Mouse (Mus musculus): ENCODE measurements around the gene Gpr75. TPM values are rescaled to one million over a fixed set of nuclear protein-coding genes. Genes with fewer than 3 reads are reported as not detected.
A peak's percentile ranks its signal among the peaks of the same experiment; 100 is the strongest.

The Gpr75 gene
- total and polyA plus RNA-seq, 3 experiments: not detected

DNA sequence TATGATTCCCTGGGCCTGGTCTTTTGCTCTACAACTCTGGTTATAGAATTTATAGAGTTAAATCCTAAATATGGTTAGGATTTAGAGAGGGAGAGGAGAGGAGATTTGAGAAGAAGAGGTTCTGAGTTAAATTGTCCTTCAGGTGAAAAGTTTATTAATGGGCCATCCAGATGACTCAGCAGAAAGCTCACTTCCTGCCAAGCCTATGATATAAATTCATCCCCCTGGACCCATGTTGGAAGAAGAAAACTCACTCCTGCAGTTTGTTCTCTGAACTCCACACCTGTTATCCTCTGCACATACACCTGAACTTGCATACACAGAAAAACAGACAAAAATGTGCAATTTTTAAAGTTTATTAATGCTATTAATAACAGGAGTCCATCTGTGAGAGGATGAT lies 14.2 kb downstream of the Gpr75 start:
- Histone ChIP-seq H3K4me3 (ENCODE audit: low read depth, low read length) (no peak overlapping the region), H3K9me3 (replicated peaks) (no peaks in the 10 kb centered on the region), H3K4me1 (ENCODE audit: insufficient read depth, low read depth, low read length) (no peaks in the 10 kb centered on the region), H3K36me3 (replicated peaks) (no peaks in the 10 kb centered on the region), H3K27me3 (ENCODE audit: insufficient read depth, low read length) (no peaks in the 10 kb centered on the region)
- ATAC-seq (ENCODE audit: extremely low read depth, insufficient number of reproducible peaks, low FRiP score, poor library complexity, severe bottlenecking) (no peak), DNase-seq (ENCODE audit: low spot score) (no peak)
- TF ChIP-seq CTCF (IDR thresholded peaks at IDR 0.05; ENCODE audit: low read depth, low read length): no peak
- TF ChIP-seq GATA2 (IDR thresholded peaks at IDR 0.05; ENCODE audit: borderline replicate concordance, low read depth, low read length): no peak
- TF ChIP-seq POLR2AphosphoS5 (IDR thresholded peaks at IDR 0.05; ENCODE audit: insufficient replicate concordance, low read depth, low read length): no peak
- TF ChIP-seq TAL1 (conservative IDR thresholded peaks at IDR 0.05; ENCODE audit: low read depth, low read length): no peak
- TF ChIP-seq GATA1 (IDR thresholded peaks at IDR 0.05; ENCODE audit: borderline replicate concordance, low read length): no peak

DNA sequence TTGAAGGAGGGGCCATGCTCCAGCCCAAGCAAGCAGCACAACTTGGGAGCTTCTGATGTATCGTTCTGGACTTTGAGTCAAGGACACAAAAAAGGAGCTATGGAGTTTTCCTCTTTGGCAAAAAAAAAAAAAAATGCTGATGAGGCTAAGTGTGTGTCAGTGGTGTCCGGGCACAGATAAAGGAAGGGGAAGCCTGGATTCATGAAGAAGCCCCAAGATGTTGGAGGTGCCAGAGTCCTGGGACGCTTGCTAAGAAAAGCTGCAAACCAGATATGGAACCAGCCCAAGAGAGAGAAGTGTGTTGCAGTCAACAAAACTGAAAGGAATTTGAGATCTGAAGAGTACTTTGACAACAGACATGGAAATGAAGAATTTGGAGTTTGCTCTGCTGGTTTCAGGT lies 27.2 kb downstream of the Gpr75 start:
- ATAC-seq (ENCODE audit: extremely low read depth, insufficient number of reproducible peaks, low FRiP score, poor library complexity, severe bottlenecking): no peak
- H3K27me3 ChIP-seq (ENCODE audit: insufficient read depth, low read length): no peaks in the 10 kb centered on the region
- H3K9me3 ChIP-seq (replicated peaks): no peaks in the 10 kb centered on the region
- H3K4me1 ChIP-seq (ENCODE audit: insufficient read depth, low read depth, low read length): no peaks in the 10 kb centered on the region
- TF ChIP-seq GATA1 (IDR thresholded peaks at IDR 0.05; ENCODE audit: borderline replicate concordance, low read length) (no peak), GATA2 (IDR thresholded peaks at IDR 0.05; ENCODE audit: borderline replicate concordance, low read depth, low read length) (no peak), CTCF (IDR thresholded peaks at IDR 0.05; ENCODE audit: low read depth, low read length) (no peak), POLR2AphosphoS5 (IDR thresholded peaks at IDR 0.05; ENCODE audit: insufficient replicate concordance, low read depth, low read length) (no peak), TAL1 (conservative IDR thresholded peaks at IDR 0.05; ENCODE audit: low read depth, low read length) (no peak)
- H3K4me3 ChIP-seq (ENCODE audit: low read depth, low read length): no peak overlapping the region
- H3K36me3 ChIP-seq (replicated peaks): no peaks in the 10 kb centered on the region
- no peak for DNase-seq (ENCODE audit: low spot score)

DNA sequence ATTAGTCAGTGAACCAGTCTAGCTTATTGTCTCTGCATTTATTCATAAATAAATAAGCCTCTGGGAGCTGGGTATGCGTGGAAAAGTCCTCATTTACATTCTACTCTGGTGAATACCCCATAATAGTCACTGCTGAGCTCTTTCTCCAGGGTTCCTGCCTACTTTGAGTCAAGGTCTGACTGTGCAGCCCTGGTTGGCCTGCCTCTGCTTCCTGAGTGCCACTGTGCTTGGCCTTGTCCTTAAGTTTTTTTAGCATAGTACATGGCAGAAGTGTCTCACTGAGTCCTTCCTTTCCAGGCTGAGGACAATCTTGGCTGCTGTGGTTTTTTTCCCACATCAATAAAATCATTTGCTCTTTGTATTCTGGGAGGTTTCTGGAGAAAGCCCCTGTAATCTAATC lies 35.5 kb downstream of the Gpr75 start:
- no peak overlapping the region for H3K4me3 ChIP-seq (ENCODE audit: low read depth, low read length)
- peaks cover 15% of the 10 kb centered on the region for H3K36me3 ChIP-seq (replicated peaks)
- no peaks in the 10 kb centered on the region for H3K9me3 ChIP-seq (replicated peaks)
- TF ChIP-seq TAL1 (conservative IDR thresholded peaks at IDR 0.05; ENCODE audit: low read depth, low read length) (no peak), CTCF (IDR thresholded peaks at IDR 0.05; ENCODE audit: low read depth, low read length) (no peak), GATA2 (IDR thresholded peaks at IDR 0.05; ENCODE audit: borderline replicate concordance, low read depth, low read length) (no peak), GATA1 (IDR thresholded peaks at IDR 0.05; ENCODE audit: borderline replicate concordance, low read length) (no peak), POLR2AphosphoS5 (IDR thresholded peaks at IDR 0.05; ENCODE audit: insufficient replicate concordance, low read depth, low read length) (no peak)
- H3K4me1 ChIP-seq (ENCODE audit: insufficient read depth, low read depth, low read length): no peaks in the 10 kb centered on the region
- H3K27me3 ChIP-seq (ENCODE audit: insufficient read depth, low read length): no peaks in the 10 kb centered on the region
- ATAC-seq (ENCODE audit: extremely low read depth, insufficient number of reproducible peaks, low FRiP score, poor library complexity, severe bottlenecking): no peak
- DNase-seq (ENCODE audit: low spot score): no peak

DNA sequence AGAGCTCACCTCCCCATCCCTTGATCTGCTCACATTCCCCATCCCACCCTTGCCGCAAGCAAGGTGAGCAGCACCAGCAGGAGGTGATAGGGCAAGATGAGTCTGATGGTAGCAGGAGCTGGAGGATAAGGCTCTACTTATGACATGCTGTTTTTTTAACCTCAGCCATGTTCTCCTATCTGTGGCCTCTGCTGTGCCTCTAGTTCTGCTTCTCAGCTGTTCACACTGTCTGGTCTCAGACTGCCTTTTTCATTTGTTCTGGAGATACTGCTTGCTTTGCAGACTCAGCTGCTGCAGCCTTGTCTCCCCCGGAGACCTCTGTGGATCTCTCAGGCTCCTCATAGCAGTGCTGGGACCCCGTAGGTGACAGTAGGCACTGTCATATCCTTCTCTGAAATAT lies 38.1 kb downstream of the Gpr75 start:
- Histone ChIP-seq H3K4me3 (ENCODE audit: low read depth, low read length) (no peak overlapping the region), H3K36me3 (replicated peaks) (peaks cover 32% of the 10 kb centered on the region), H3K9me3 (replicated peaks) (no peaks in the 10 kb centered on the region), H3K27me3 (ENCODE audit: insufficient read depth, low read length) (no peaks in the 10 kb centered on the region), H3K4me1 (ENCODE audit: insufficient read depth, low read depth, low read length) (peaks cover 3% of the 10 kb centered on the region; the same call in 1 of the 2 replicates)
- ATAC-seq (ENCODE audit: extremely low read depth, insufficient number of reproducible peaks, low FRiP score, poor library complexity, severe bottlenecking) (no peak), DNase-seq (ENCODE audit: low spot score) (no peak)
- no peak for TF ChIP-seq GATA1 (IDR thresholded peaks at IDR 0.05; ENCODE audit: borderline replicate concordance, low read length)
- TF ChIP-seq GATA2 (IDR thresholded peaks at IDR 0.05; ENCODE audit: borderline replicate concordance, low read depth, low read length): no peak
- no peak for TF ChIP-seq TAL1 (conservative IDR thresholded peaks at IDR 0.05; ENCODE audit: low read depth, low read length)
- no peak for TF ChIP-seq POLR2AphosphoS5 (IDR thresholded peaks at IDR 0.05; ENCODE audit: insufficient replicate concordance, low read depth, low read length)
- TF ChIP-seq CTCF (IDR thresholded peaks at IDR 0.05; ENCODE audit: low read depth, low read length): no peak

DNA sequence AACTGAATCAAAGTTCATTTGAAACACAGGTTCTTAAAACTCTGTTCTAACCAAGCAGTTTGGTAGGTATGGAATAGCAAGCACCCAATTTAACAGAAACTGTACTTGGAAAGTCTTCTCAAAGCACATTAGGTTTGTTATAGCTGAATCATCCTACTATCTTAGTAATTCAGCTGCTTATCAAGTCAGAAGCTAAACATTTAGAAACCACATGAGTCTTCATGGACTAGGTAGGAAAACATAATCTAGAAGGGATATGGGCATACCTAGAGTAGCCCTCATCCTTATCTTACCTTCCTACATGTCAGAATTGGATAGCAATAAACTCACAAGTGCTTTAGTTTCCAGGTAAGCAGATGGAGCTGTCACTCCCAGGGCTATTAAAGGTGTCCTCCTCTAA lies 42.9 kb downstream of the Gpr75 start:
- ATAC-seq (ENCODE audit: extremely low read depth, insufficient number of reproducible peaks, low FRiP score, poor library complexity, severe bottlenecking): peak; percentile 22; the same call in 1 of the 2 replicates
- H3K4me3 ChIP-seq (ENCODE audit: low read depth, low read length): no peak overlapping the region

DNA sequence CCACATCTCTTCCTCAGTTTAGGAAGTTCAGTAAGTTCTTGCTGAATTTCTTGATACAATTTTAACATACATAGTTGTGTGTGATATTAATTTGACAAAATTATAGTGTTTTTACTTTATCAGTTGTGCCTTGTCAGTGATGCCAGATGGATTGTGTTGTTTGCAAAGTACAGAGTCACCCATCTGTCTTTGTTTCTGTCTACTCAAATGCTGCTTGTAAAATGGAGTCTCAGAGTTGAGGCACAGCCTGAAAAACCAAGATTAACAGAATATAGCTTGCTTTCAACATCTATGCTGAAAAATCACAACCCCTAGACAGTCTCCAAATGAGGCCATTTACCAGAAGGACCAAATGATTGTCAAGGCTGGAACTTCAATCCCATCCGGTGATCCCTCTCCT lies 43.3 kb downstream of the Gpr75 start:
- Histone ChIP-seq H3K36me3 (replicated peaks) (peaks cover 45% of the 10 kb centered on the region), H3K9me3 (replicated peaks) (no peaks in the 10 kb centered on the region), H3K4me3 (ENCODE audit: low read depth, low read length) (no peak overlapping the region), H3K27me3 (ENCODE audit: insufficient read depth, low read length) (no peaks in the 10 kb centered on the region), H3K4me1 (ENCODE audit: insufficient read depth, low read depth, low read length) (peaks cover 4% of the 10 kb centered on the region; the same call in 1 of the 2 replicates)
- DNase-seq (ENCODE audit: low spot score) (no peak), ATAC-seq (ENCODE audit: extremely low read depth, insufficient number of reproducible peaks, low FRiP score, poor library complexity, severe bottlenecking) (no peak)
- TF ChIP-seq POLR2AphosphoS5 (IDR thresholded peaks at IDR 0.05; ENCODE audit: insufficient replicate concordance, low read depth, low read length) (no peak), GATA2 (IDR thresholded peaks at IDR 0.05; ENCODE audit: borderline replicate concordance, low read depth, low read length) (no peak), CTCF (IDR thresholded peaks at IDR 0.05; ENCODE audit: low read depth, low read length) (no peak), GATA1 (IDR thresholded peaks at IDR 0.05; ENCODE audit: borderline replicate concordance, low read length) (no peak), TAL1 (conservative IDR thresholded peaks at IDR 0.05; ENCODE audit: low read depth, low read length) (no peak)

More for the DNA sequence above, 42.9 kb downstream of the Gpr75 start:
- Histone ChIP-seq H3K4me1 (ENCODE audit: insufficient read depth, low read depth, low read length) (peaks cover 4% of the 10 kb centered on the region; the same call in 1 of the 2 replicates), H3K27me3 (ENCODE audit: insufficient read depth, low read length) (no peaks in the 10 kb centered on the region), H3K36me3 (replicated peaks) (peaks cover 48% of the 10 kb centered on the region), H3K9me3 (replicated peaks) (no peaks in the 10 kb centered on the region)
- no peak for DNase-seq (ENCODE audit: low spot score)
- TF ChIP-seq CTCF (IDR thresholded peaks at IDR 0.05; ENCODE audit: low read depth, low read length): no peak
- TF ChIP-seq GATA2 (IDR thresholded peaks at IDR 0.05; ENCODE audit: borderline replicate concordance, low read depth, low read length): no peak
- TF ChIP-seq POLR2AphosphoS5 (IDR thresholded peaks at IDR 0.05; ENCODE audit: insufficient replicate concordance, low read depth, low read length): no peak
- TF ChIP-seq GATA1 (IDR thresholded peaks at IDR 0.05; ENCODE audit: borderline replicate concordance, low read length): no peak
- no peak for TF ChIP-seq TAL1 (conservative IDR thresholded peaks at IDR 0.05; ENCODE audit: low read depth, low read length)

Other genes with a start within 250 kb of the Gpr75 start
- 1.8 TPM in 1 of 2 replicates, not detected in the other for gene Acyp2, start 235.8 kb upstream of the Gpr75 start, total RNA-seq (2014; fragmentation: Nextera tagmentation)
- 5.8 and 6.0 TPM in 2 replicates for gene Acyp2, start 235.8 kb upstream of the Gpr75 start, total RNA-seq (2017)
- 0.10 and 0.76 TPM in 2 replicates for gene Acyp2, start 235.8 kb upstream of the Gpr75 start, polyA plus RNA-seq (2012)
- 131 and 156 TPM in 2 replicates for gene Psme4, start 113.6 kb upstream of the Gpr75 start, total RNA-seq (2014; fragmentation: Nextera tagmentation)
- gene Psme4, start 113.6 kb upstream of the Gpr75 start, total RNA-seq (2017): 82.9 and 94.5 TPM in 2 replicates
- 7.0 and 7.5 TPM in 2 replicates for gene Psme4, start 113.6 kb upstream of the Gpr75 start, polyA plus RNA-seq (2012)
- 15.7 and 16.1 TPM in 2 replicates for gene Asb3, start 58 bp downstream of the Gpr75 start, total RNA-seq (2014; fragmentation: Nextera tagmentation)
- 26.4 and 26.5 TPM in 2 replicates for gene Asb3, start 58 bp downstream of the Gpr75 start, total RNA-seq (2017)
- 1.2 and 1.5 TPM in 2 replicates for gene Asb3, start 58 bp downstream of the Gpr75 start, polyA plus RNA-seq (2012)
- gene Erlec1, start 69.0 kb downstream of the Gpr75 start, total RNA-seq (2014; fragmentation: Nextera tagmentation): 70.1 and 76.1 TPM in 2 replicates
- gene Erlec1, start 69.0 kb downstream of the Gpr75 start, total RNA-seq (2017): 30.3 TPM in 2 replicates
- 11.7 and 12.6 TPM in 2 replicates for gene Erlec1, start 69.0 kb downstream of the Gpr75 start, polyA plus RNA-seq (2012)
- 16.0 and 18.1 TPM in 2 replicates for gene Chac2, start 101.0 kb downstream of the Gpr75 start, total RNA-seq (2014; fragmentation: Nextera tagmentation)
- 43.1 and 56.1 TPM in 2 replicates for gene Chac2, start 101.0 kb downstream of the Gpr75 start, total RNA-seq (2017)
- gene Chac2, start 101.0 kb downstream of the Gpr75 start, polyA plus RNA-seq (2012): 1.6 and 3.2 TPM in 2 replicates